Mouse (Mus musculus) liver, embryonic 11.5 days (tissue): Measurements from ENCODE around the gene Spsb2. TPM values are rescaled to one million over a fixed set of nuclear protein-coding genes. Genes with fewer than 3 reads are reported as not detected.
"Not testable (repeated sequence)": the region's sequence is repeated elsewhere in the genome, so short reads cannot be mapped to it uniquely, and the experiment has no call there.

Experiments
- ATAC-seq: fragments of 200-750 bp; cut with Nextera tagmentation; replicated peaks from 2 replicates; pipeline ENCODE4 v1.8.0; 2017; ENCODE audit warnings: moderate number of reproducible peaks, mild to moderate bottlenecking, moderate TSS enrichment, moderate library complexity; ENCODE audit not compliant: low FRiP score
- DNase-seq: peaks from one replicate; pipeline ENCODE4 v3.0.0-alpha.2; 2017; ENCODE audit warnings: low spot score
- H3K27ac ChIP-seq: fragments of 300-500 bp; sonication (generic); 2 replicates; pipeline ENCODE4 v1.5.1; 2014; ENCODE audit warnings: mild to moderate bottlenecking, low read depth, low read length, control low read depth
- H3K27me3 ChIP-seq: fragments of 300-500 bp; sonication (generic); replicated peaks from 2 replicates; pipeline ENCODE4 v1.6.1; 2014; ENCODE audit warnings: low read length, mixed read lengths; ENCODE audit not compliant: control insufficient read depth, insufficient read depth
- H3K36me3 ChIP-seq: fragments of 300-500 bp; sonication (generic); 2 replicates; pipeline ENCODE4 v1.6.1; 2014; ENCODE audit warnings: mild to moderate bottlenecking, low read length, moderate library complexity, mixed read lengths; ENCODE audit not compliant: control insufficient read depth, insufficient read depth
- H3K4me1 ChIP-seq: fragments of 300-500 bp; sonication (generic); replicated peaks from 2 replicates; pipeline ENCODE4 v1.6.1; 2014; ENCODE audit warnings: low read length, mixed read lengths; ENCODE audit not compliant: control insufficient read depth, insufficient read depth
- H3K4me2 ChIP-seq: fragments of 300-500 bp; sonication (generic); 2 replicates; pipeline ENCODE4 v1.6.1; 2014; ENCODE audit warnings: mild to moderate bottlenecking, control low read depth, moderate library complexity
- H3K4me3 ChIP-seq: fragments of 300-500 bp; sonication (generic); 2 replicates; pipeline ENCODE4 v1.5.1; 2014; ENCODE audit warnings: low read depth, low read length, control low read depth
- H3K9ac ChIP-seq: fragments of 300-500 bp; sonication (generic); 2 replicates; pipeline ENCODE4 v1.6.1; 2014; ENCODE audit warnings: low read depth, low read length, control low read depth
- H3K9me3 ChIP-seq: fragments of 300-500 bp; sonication (generic); 2 replicates; pipeline ENCODE4 v1.6.1; 2016; ENCODE audit warnings: low read length, inconsistent platforms, mixed read lengths; ENCODE audit not compliant: control insufficient read depth
- WGBS: fragments of 180-500 bp; shearing (Covaris S2); extraction: QIAGEN DNeasy Blood & Tissue Kit; methylation state at CpG from one replicate; pipeline ENCODE4 v1.1.7; 2014; 5-methylcytosine and 5-hydroxymethylcytosine counted together
- polyA plus RNA-seq: library from polyadenylated mRNA; unstranded; fragments of >200 nt; fragmentation: Nextera tagmentation; extraction: Ambion mirVana; gene quantifications from 2 replicates; pipeline ENCODE4 v1.2.1, GENCODE M21; 2014

The Spsb2 gene
- polyA plus RNA-seq, 1 experiment from 2014 or later = 10.4 TPM

DNA sequence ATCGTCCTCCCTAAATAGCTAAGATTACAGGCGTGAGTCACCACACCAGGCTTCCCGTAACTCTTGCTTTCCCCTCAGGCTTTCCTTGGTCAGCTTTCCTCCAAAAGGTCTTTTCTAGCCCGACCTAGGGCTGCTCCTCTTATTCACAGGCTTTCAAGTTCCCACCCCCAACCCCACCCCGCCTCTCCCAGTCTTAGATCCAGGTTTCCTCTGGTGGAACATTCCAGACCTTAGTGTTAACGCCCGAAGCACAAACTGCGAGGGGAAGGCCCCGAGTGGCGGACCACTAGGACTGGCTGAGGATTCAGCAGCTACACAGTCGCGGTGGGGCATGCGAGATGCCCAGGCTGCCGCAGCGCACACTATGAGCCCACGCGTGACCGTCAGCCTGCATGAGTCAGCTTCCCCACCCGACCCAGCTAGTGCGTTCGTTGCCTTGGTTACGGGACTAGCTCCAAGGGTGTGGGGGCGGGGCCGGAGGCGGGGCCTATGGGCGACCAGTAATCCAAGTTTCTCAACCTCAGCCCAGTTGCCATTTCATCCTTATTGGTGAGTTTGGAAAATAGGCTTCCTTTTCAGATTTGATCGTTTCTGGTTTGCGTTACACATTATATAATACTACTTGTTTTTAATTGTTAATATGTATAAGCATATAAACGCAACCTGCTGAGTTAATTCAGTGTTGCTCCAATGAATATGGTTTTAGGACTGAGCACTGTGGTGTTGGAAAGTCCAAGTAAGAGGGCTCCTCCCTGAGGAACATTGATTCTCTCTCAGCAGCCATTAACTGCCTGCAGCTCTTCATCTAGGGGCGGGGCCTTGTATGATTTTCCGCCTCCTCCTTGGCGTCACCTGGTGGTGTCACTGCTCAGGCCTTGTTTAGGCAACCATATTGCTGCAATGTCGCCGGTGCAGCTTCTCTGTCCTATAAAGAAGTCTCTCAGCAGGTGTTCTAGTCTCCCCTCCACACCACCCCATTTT lies 2.8 kb upstream of the Spsb2 start:
- peak overlapping the region; percentile 83 for H3K27ac ChIP-seq
- peak overlapping the region; percentile 54 for H3K9ac ChIP-seq
- H3K27me3 ChIP-seq = no peaks in the 10 kb centered on the region
- no peaks in the 10 kb centered on the region for H3K9me3 ChIP-seq
- H3K4me2 ChIP-seq = peak overlapping the region; percentile 79
- peak overlapping the region; percentile 47 for H3K4me3 ChIP-seq
- H3K4me1 ChIP-seq = peaks cover 32% of the 10 kb centered on the region
- DNase-seq (peak; percentile 90), ATAC-seq (peak; percentile 64)
- 2% methylated on average over 34 of the region's 34 CpGs for WGBS
- H3K36me3 ChIP-seq = peaks cover 8% of the 10 kb centered on the region

DNA sequence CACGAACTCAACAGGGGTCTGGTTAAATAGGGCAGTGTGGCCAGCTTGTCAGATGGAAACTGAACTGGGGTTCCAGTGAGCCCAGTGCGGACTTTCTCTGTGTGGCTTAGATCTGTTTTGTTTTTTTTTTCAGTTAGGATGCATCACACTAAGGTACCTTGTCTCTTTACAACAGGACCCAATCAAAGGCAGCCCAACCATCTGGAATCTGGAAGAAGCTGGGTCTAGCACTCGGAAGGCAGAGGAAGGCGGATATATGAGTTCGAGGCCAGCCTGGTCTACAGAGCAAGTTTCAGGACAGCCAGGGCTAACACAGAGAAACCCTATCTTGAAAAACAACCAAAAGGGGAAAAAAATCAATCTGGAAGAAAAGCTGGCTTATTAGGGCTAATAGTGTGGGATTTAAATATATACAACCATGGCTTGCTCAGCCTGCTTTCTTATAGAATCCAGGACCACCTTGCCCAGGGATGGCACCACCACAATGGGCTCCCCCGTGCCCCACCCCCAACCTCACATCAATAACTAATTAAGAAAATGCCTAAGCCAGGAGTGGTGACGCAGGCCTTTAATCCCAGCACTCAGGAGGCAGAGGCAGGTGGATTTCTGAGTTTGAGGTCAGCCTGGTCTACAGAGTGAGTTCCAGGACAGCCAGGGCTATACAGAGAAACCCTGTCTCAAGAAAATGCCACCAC lies 1.9 kb upstream of the Spsb2 start:
- 75% methylated on average over 7 of the region's 7 CpGs for WGBS
- Histone ChIP-seq H3K9ac (peak overlapping the region; percentile 54), H3K36me3 (peaks cover 13% of the 10 kb centered on the region), H3K27ac (peak overlapping the region; percentile 83), H3K4me2 (peak overlapping the region; percentile 79), H3K4me1 (peaks cover 36% of the 10 kb centered on the region), H3K4me3 (peak overlapping the region; percentile 47), H3K9me3 (no peaks in the 10 kb centered on the region), H3K27me3 (no peaks in the 10 kb centered on the region)
- no peak for DNase-seq
- ATAC-seq = no peak

DNA sequence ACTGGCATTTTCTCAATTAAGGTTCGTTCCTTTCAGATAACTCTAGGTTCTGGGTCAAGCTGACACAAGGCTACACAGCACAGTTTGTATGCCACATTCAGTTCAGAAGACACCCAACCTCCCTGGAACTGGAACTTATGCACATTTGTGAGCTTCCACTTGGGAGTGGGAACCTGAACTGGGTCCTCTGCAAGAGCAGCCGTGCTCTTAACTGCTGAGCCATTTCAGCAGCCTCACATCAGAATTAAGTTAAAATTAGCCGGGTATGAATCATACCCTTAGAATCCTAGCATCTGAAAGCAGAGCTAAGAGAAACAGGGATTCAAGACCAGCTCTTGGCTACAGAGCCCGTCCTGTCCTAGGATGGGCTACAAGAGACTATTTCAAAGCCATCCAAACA lies 1.1 kb upstream of the Spsb2 start:
- Histone ChIP-seq H3K9me3 (no peaks in the 10 kb centered on the region), H3K36me3 (peaks cover 21% of the 10 kb centered on the region), H3K27me3 (no peaks in the 10 kb centered on the region), H3K9ac (no peak overlapping the region), H3K4me1 (peaks cover 44% of the 10 kb centered on the region), H3K27ac (no peak overlapping the region), H3K4me2 (no peak overlapping the region; the same call in 1 of the 2 replicates), H3K4me3 (no peak overlapping the region)
- no peak for ATAC-seq
- no peak for DNase-seq
- WGBS = 85% methylated on average over 4 of the region's 4 CpGs

DNA sequence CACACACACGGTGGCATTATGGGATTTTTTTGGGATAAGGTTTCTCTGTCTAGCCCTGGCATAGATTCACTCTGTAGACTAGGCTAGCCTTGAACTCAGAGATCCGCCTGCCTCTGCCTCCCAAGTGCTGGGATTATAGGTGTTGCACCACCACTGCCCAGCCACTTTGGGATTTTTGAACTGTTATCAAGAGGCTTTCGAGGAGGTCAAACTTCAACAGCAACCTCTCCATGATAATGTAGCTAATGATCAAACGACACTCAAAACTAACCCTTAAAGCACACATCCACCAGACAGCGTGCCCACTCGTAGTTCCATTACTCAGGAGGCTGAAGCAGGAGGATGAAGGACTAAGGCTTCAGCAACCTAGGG lies 489 bp upstream of the Spsb2 start:
- peak overlapping the region; percentile 81 for H3K9ac ChIP-seq
- peak overlapping the region; percentile 96 for H3K4me2 ChIP-seq
- H3K4me1 ChIP-seq = peaks cover 47% of the 10 kb centered on the region
- DNase-seq (no peak), ATAC-seq (no peak)
- peak overlapping the region; percentile 68 for H3K4me3 ChIP-seq
- WGBS = 66% methylated on average over 6 of the region's 6 CpGs
- no peaks in the 10 kb centered on the region for H3K27me3 ChIP-seq
- H3K36me3 ChIP-seq = peaks cover 22% of the 10 kb centered on the region
- H3K9me3 ChIP-seq = no peaks in the 10 kb centered on the region
- peak overlapping the region; percentile 96 for H3K27ac ChIP-seq

DNA sequence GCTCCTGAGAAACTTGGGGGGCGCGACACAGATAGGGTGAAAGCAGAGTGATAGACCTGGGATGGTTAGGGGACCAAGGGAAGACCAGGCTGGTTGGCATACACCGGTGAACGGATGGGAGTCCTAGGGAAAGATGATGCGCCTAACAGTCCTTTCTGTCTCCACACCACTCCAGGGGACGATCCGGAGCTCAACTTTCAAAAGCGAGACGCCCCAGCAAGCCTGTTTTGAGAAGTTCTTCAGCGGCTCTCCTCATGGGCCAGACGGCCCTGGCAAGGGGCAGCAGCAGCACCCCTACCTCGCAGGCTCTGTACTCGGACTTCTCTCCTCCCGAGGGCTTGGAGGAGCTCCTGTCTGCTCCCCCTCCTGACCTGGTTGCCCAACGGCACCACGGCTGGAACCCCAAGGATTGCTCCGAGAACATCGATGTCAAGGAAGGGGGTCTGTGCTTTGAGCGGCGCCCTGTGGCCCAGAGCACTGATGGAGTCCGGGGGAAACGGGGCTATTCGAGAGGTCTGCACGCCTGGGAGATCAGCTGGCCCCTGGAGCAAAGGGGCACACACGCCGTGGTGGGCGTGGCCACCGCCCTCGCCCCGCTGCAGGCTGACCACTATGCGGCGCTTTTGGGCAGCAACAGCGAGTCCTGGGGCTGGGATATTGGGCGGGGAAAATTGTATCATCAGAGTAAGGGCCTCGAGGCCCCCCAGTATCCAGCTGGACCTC lies 752 bp downstream of the Spsb2 start:
- under 1% methylated on average over 35 of the region's 35 CpGs for WGBS
- Histone ChIP-seq H3K36me3 (peaks cover 22% of the 10 kb centered on the region), H3K27me3 (no peaks in the 10 kb centered on the region), H3K9me3 (no peaks in the 10 kb centered on the region), H3K27ac (peak overlapping the region; percentile 96), H3K4me3 (peak overlapping the region; percentile 68), H3K4me2 (peak overlapping the region; percentile 96), H3K4me1 (peaks cover 48% of the 10 kb centered on the region), H3K9ac (peak overlapping the region; percentile 81)
- DNase-seq (peak; percentile 87), ATAC-seq (peak; percentile 40)

DNA sequence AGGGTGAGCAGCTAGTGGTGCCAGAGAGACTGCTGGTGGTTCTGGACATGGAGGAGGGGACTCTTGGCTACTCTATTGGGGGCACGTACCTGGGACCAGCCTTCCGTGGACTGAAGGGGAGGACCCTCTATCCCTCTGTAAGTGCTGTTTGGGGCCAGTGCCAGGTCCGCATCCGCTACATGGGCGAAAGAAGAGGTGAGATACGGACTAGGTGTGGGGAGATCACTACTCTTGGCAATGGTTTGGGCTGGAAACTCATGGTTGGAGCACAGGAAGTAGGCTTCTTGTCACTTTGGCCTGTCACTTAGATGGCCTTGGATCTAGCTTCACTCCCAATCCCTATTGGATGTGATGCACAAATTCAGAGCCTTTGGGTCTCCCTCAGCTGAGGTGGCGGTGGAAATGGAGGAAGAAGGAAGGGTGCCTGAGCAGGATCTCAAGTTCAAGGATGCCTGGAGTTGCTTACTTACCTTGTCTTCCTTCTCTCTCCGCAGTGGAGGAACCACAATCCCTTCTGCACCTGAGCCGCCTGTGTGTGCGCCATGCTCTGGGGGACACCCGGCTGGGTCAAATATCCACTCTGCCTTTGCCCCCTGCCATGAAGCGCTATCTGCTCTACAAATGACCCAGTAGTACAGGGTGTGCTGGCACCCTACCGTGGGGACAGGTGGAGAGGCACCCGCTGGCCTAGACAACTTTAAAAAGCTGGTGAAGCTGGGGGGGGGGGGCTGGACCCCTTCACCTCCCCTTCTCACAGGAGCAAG lies 1.5 kb downstream of the Spsb2 start:
- Histone ChIP-seq H3K9me3 (no peaks in the 10 kb centered on the region), H3K4me3 (peak overlapping the region; percentile 68), H3K36me3 (peaks cover 22% of the 10 kb centered on the region), H3K4me2 (peak overlapping the region; percentile 96), H3K4me1 (peaks cover 55% of the 10 kb centered on the region), H3K27ac (peak overlapping the region; percentile 96), H3K27me3 (no peaks in the 10 kb centered on the region), H3K9ac (peak overlapping the region; percentile 81)
- DNase-seq (no peak), ATAC-seq (peak; percentile 1; the same call in 1 of the 2 replicates)
- WGBS = 56% methylated on average over 14 of the region's 14 CpGs

DNA sequence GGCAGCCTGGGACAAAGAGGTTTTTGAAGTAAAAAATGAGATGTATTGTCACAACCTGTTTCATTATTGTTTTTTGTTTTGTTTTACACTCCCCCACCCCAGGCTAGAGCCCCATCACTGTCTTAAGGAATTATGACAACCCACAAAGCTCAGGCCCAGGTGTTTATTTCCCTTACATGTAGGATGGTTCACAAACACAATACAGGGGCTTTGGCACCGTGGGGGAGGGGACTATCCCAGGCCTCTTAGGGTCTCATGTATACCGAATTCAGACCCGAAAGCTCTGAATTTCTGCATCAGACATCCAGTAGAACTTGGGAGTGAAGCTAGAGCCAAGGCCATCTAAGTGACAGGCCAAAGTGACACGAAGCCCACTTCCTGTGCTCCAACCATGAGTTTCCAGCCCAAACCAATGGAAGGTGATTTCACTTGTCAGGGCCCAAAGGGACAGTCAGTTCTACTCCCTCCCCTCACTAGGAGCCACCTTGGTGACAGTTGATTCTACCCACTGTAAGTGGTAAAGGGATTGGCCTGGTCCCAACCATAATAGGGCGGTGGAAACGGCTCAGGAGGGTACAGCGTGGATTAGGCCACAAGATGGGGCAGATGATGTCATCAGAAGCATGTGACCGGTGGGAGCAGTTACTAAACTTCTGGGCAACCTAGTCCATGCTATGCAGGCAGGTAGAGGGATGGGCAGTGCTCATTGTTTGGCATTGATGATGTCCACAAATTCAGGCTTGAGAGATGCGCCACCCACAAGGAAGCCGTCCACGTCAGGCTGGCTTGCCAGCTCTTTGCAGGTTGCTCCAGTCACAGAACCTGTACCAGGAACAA lies 2.3 kb downstream of the Spsb2 start:
- peak overlapping the region; percentile 81; the same call in 1 of the 2 replicates for H3K9ac ChIP-seq
- H3K9me3 ChIP-seq, H3K27me3 ChIP-seq, ATAC-seq, DNase-seq: not testable (repeated sequence)
- H3K27ac ChIP-seq = peak overlapping the region; percentile 96; the same call in 1 of the 2 replicates
- 80% methylated on average over 11 of the region's 11 CpGs for whole genome bisulfite sequencing
- H3K36me3 ChIP-seq = peaks cover 22% of the 10 kb centered on the region
- H3K4me3 ChIP-seq = peak overlapping the region; percentile 68; the same call in 1 of the 2 replicates
- peaks cover 53% of the 10 kb centered on the region for H3K4me1 ChIP-seq
- H3K4me2 ChIP-seq = peak overlapping the region; percentile 96
